Mouse (Mus musculus) cerebellum, adult 2 months (tissue): ENCODE measurements at regions not wholly inside any gene's neighbourhood (a gene's known extent, or its start where the extent isn't known, plus 50 kb on each side); places are given as distances from the start of the nearest gene placed in this dataset.

Experiments used
- CTCF ChIP-seq: fragments of 200-500 bp; IDR thresholded peaks from 2 replicates; pipeline ENCODE4 v1.5.1; 2011; ENCODE audit warnings: low read depth, mild to moderate bottlenecking, control low read depth, low read length, moderate library complexity, borderline replicate concordance; ENCODE audit not compliant: insufficient read depth
- POLR2A ChIP-seq: fragments of 200-500 bp; IDR thresholded peaks from 2 replicates; pipeline ENCODE4 v1.6.1; 2011; ENCODE audit warnings: low read length, control low read depth, borderline replicate concordance; ENCODE audit not compliant: insufficient read depth

- no peak for TF ChIP-seq CTCF
- no peak for TF ChIP-seq POLR2A
Measured at GRCm38 (mm10) chr15:74441889-74442288, 194.3 kb downstream of the Mroh4 start.
